Mouse (Mus musculus) frontal cortex, postnatal 36 days (tissue): Measurements from ENCODE around the gene 3110021N24Rik.
"Not testable (repeated sequence)": the region's sequence is repeated elsewhere in the genome, so short reads cannot be mapped to it uniquely, and the experiment has no call there.

Source experiments
- DNase-seq, 2 experiments: peaks; one replicate each; pipeline ENCODE4 v3.0.0; 2022; ENCODE audit warnings: low spot score in 2 of 2

Gene 3110021N24Rik

GRCm38 (mm10) chr4:108719349-108719748 is at the start of gene 3110021N24Rik:
TSS of gene 3110021N24Rik (plus strand) at chr4:108719649.
- DNase-seq: no peak

DNA sequence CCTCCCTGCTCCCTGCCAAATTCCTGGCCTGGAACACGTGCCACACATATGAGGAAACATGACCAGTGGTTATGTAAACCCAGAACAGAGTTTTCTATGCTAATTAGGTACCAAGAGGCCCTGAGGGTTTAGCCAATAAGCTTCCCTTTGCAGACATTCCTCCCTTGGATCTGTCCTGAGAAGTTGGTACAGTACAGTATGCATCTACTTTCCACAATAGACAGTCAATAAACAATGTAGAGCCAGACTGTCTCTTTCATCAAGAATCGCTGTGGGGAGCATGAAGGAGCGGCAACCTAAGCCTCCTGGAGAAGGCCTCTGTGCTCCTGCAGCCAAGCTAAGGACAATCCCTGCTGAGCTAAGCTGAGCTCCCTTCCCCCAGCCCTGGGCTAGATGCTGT is 33.3 kb upstream of the 3110021N24Rik start:
- no peak for DNase-seq

DNA sequence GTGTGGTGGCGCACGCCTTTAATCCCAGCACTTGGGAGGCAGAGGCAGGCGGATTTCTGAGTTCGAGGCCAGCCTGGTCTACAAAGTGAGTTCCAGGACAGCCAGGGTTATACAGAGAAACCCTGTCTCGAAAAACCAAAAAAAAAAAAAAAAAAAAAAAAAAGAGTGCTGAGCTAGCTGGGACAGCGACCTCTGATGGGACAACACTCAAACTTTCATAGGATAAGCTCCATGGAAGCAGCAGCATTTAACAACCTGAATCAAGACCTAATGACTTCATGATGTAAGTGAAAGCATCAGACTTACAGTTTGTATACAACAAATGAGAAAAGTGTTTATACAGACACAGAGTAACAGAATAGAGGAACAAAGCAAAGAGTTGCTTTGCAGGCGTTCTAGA is 32.4 kb upstream of the 3110021N24Rik start:
- DNase-seq: not testable (repeated sequence)

GRCm38 (mm10) chr4:108690479-108690878 is 29.0 kb upstream of the 3110021N24Rik start:
- DNase-seq: no peak

DNA sequence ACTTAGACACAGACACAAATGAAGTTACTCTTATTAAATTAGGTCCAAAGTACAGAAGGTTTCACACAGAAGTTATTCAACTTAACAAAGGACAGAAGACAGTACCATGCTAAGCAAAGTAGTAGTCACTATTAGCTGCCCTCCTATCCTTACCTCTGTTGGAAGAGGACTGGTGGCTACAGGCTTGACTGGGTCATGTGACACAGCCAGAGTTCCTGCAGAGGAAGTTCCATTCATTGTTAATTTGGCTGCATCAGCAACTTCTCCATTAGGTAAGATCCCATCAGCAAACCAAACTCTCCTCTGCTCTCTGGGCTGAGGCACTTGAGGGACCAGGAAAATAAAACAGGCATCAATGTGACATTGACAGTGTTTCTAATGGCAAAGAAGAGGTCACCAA is 28.0 kb upstream of the 3110021N24Rik start:
- no peak for DNase-seq

DNA sequence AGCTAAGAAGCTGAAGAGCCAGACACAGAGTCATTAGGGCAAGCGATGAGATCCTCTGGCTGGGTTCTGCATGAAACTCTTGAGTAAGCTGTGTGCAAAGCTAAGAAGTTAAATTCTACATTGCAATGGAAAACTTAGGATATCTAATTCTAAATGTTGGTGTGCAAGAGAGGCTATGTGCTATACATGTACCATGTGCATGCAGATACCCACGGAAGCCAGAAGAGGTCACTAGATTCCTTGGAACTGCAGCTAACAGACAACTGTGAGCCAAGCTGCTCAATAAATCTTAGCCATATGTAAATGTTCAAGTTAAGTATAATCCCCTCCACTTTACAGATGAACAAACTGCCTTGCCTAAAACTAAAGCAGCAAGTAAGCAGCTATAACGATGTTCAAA is 22.5 kb upstream of the 3110021N24Rik start:
- no peak for DNase-seq

GRCm38 (mm10) chr4:108708209-108708608 is 11.2 kb upstream of the 3110021N24Rik start:
- no peak for DNase-seq

- DNase-seq: no peak
These were observed 1.9 kb downstream of the 3110021N24Rik start for GRCm38 (mm10) chr4:108721245-108721784.

DNA sequence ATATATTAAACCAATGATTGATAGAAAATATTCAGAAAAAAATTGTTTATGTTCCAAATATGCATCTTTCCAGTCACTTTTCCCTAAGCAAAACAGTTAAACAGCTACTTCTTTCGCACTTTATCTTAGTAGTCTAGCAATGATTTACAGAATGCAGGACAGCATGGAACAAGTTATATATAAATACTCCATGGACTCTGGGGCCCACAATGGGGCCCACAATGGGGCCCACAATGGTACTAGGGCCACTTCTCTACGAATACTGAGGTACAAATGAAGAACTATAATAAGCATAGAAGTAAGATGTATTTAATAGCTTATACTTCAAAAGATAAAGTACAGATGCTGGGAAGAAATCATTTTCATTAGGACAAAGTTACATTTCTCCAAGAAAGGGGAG is 4.7 kb downstream of the 3110021N24Rik start:
- no peak for DNase-seq

DNA sequence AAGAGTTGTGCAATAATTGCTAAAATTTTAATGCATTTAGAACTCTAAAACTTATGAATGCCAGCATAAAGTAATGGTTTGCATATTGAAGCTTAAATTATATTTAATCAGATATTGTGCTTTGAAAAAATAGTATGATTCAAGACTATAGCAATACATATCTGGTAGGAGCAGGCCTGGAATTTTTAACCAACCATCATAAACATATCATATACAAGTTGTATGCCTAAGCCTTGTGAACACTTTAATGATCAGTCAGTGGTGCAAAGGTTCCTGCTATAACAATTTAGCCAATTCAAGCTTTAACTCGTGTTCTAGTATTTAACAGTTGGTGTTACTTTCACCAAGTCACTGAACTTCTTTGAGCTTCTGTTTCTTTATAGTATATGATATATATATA is 11.0 kb downstream of the 3110021N24Rik start:
- DNase-seq: no peak

DNA sequence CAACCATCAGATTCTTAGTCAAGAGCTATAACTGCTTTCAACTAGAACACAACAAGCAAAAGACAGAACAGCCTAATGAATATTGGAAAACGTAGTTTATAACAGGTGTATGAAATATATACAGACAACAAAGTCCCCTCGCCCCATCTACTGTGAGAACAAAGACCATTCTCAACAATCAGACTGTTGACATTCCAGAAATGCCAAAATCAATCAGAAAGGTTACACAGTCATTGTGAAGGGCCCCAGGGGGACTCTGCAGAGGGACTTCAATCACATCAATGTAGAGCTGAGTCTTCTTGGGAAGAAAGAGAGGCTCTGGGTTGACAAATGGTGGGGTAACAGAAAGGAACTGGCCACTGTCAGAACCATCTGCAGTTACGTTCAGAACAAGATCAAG is 12.1 kb downstream of the 3110021N24Rik start:
- no peak for DNase-seq

DNA sequence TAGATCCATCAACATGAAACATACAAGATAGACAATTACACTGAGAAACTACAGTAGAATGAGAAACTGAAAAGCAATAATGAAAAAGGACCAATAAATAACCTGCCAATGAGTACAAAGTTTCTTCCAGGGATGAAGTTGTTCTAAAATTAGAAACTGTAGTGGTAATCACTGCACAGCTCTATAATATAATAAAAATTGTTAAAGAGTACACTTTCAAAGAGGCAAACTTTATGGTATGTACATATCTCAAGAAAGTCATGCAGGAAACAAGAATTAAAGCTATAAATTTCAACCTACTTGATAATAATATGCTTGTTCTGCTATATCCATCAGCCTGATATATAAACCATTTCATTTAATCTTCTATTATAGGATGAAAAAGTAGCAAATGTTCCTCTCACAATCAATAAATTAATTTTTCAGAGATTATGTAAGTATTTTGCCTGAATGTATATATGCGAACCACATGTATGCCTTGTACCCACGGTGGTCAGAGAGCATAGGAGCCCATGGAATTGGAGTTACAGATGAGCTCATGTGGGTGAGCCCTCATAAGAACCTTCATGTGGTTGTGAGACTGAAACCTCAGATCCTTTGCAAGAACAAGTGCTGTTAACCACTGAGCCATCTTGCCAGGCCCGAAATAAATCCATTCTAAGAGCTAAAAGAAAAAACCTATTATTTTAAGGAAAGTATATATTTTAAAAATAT is 26.9 kb downstream of the 3110021N24Rik start:
- no peak for DNase-seq

DNA sequence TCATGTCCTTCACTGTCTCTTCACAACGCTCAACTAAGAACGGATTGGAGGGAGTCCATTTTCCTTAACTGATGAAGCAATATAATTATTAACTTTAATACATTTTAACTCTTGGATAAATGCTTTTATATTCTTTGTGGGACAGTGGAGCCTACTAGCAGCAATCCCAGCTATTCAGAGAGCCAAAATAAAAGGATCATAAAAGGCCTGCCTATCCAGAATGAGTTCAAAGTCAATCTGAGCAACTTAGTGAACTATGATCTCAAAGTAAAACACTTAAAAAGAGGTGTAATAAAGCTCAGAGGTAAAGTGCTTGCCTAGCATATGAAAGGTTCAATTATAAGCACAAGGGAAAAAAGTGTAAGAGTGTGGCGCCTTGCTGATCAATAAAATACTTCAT is 40.1 kb downstream of the 3110021N24Rik start:
- DNase-seq: no peak

DNA sequence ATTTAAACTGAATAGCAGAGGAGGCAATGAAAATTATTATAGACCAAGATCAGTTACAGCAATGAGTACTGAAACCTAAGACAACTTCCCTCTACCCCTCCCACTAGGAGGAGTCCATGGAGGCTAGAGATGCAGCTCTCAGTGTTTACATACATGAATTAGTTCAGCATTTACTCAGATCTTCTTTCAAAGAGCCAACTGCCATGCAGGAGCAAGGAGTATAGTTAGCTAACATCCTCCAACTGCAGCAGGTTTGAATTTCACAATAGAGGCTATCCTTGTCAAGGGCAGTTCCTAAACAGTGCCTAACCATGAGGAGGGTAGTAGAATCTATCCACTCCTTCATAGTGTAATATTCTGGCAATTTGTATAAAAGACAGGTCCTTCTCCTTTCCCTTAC is 49.1 kb downstream of the 3110021N24Rik start:
- no peak for DNase-seq

- no peak for DNase-seq
These were observed 60.3 kb downstream of the 3110021N24Rik start for GRCm38 (mm10) chr4:108779763-108780056.

GRCm38 (mm10) chr4:108780057-108780863 is 60.8 kb downstream of the 3110021N24Rik start, which contains the start of gene Zfyve9:
TSS of gene Zfyve9 (minus strand) at chr4:108780798.
- peak; percentile 72 to 76 for DNase-seq

- DNase-seq: no peak
These were observed 61.4 kb downstream of the 3110021N24Rik start for GRCm38 (mm10) chr4:108780864-108781205.

DNA sequence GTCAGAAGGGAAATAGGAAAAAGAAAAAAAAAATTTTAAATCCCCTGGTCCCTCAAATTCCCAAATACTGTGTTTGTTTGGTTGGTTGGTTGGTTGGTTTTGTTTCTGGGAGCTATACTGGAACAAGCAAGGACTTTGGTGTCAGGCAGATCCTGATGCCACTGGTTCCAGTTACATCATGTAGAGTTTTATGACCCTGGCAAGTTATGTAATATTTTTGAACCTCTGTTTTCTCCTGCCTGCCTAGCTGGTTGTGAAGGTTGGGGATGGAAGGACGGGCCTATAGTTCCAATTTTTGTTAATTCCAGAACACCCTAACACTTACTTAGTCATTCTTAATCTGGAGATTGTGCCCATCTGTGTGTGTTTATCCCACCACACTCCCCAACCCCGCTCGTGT is 62.1 kb downstream of the 3110021N24Rik start:
- peak; percentile 17 to 18 for DNase-seq

- peak; percentile 37 to 43 for DNase-seq
These were observed 63.1 kb downstream of the 3110021N24Rik start for GRCm38 (mm10) chr4:108782421-108783085.

GRCm38 (mm10) chr4:108789258-108789936 is 69.9 kb downstream of the 3110021N24Rik start:
- DNase-seq: no peak

- no peak for DNase-seq
These were observed 71.1 kb downstream of the 3110021N24Rik start for GRCm38 (mm10) chr4:108790507-108790906.

GRCm38 (mm10) chr4:108793941-108794340 is 74.5 kb downstream of the 3110021N24Rik start:
- no peak for DNase-seq
